Mouse (Mus musculus): ENCODE results near the gene Tulp2.

The Tulp2 gene

GRCm38 (mm10) chr7:45481374-45481927, at the start of gene Tulp2:
Gene Tulp2, plus strand, starts transcription at chr7:45481877.
- peak; percentile 84 for DNase-seq (ENCODE audit: low spot score)

- DNase-seq (ENCODE audit: low spot score): no peak
These were observed 47.9 kb upstream of the Tulp2 start for GRCm38 (mm10) chr7:45433835-45434202.

- DNase-seq (ENCODE audit: low spot score): peak; percentile 100
These were observed 47.3 kb upstream of the Tulp2 start, which contains the start of gene Gys1 for GRCm38 (mm10) chr7:45434203-45435015. Gene Gys1, plus strand, starts transcription at chr7:45434844.

GRCm38 (mm10) chr7:45435038-45435437, 46.6 kb upstream of the Tulp2 start:
- peak; percentile 57 for DNase-seq (ENCODE audit: low spot score)

- no peak for DNase-seq (ENCODE audit: low spot score)
These were observed 45.2 kb upstream of the Tulp2 start for GRCm38 (mm10) chr7:45436444-45436843.

- peak; percentile 65 for DNase-seq (ENCODE audit: low spot score)
These were observed 44.6 kb upstream of the Tulp2 start for GRCm38 (mm10) chr7:45437046-45437445.

- DNase-seq (ENCODE audit: low spot score): no peak
These were observed 44.0 kb upstream of the Tulp2 start, which contains the start of gene Ruvbl2 for GRCm38 (mm10) chr7:45437521-45438276. Gene Ruvbl2, minus strand, starts transcription at chr7:45438096.

- DNase-seq (ENCODE audit: low spot score): no peak
These were observed 37.9 kb upstream of the Tulp2 start for GRCm38 (mm10) chr7:45443526-45444420.

GRCm38 (mm10) chr7:45446589-45446988, 35.1 kb upstream of the Tulp2 start:
- no peak for DNase-seq (ENCODE audit: low spot score)

- DNase-seq (ENCODE audit: low spot score): peak; percentile 68
These were observed 34.2 kb upstream of the Tulp2 start for GRCm38 (mm10) chr7:45447325-45447990.

GRCm38 (mm10) chr7:45449974-45450373, 31.7 kb upstream of the Tulp2 start:
- no peak for DNase-seq (ENCODE audit: low spot score)

- DNase-seq (ENCODE audit: low spot score): peak; percentile 90
These were observed 30.2 kb upstream of the Tulp2 start for GRCm38 (mm10) chr7:45451344-45451982.

GRCm38 (mm10) chr7:45454971-45455370, 26.7 kb upstream of the Tulp2 start:
- DNase-seq (ENCODE audit: low spot score): no peak

GRCm38 (mm10) chr7:45455932-45456696, 25.6 kb upstream of the Tulp2 start:
- no peak for DNase-seq (ENCODE audit: low spot score)

GRCm38 (mm10) chr7:45456721-45457203, 24.9 kb upstream of the Tulp2 start:
- no peak for DNase-seq (ENCODE audit: low spot score)

- peak; percentile 34 for DNase-seq (ENCODE audit: low spot score)
These were observed 24.2 kb upstream of the Tulp2 start for GRCm38 (mm10) chr7:45457204-45458060.

GRCm38 (mm10) chr7:45458748-45459563, 22.7 kb upstream of the Tulp2 start:
- peak; percentile 88 for DNase-seq (ENCODE audit: low spot score)
